Mouse (Mus musculus): Measurements from ENCODE around the gene Col25a1. TPM values are rescaled to one million over a fixed set of nuclear protein-coding genes. Genes with fewer than 3 reads are reported as not detected.

Col25a1 gene
- total RNA-seq, 2 experiments from 2014 or later = 44.9 to 47.0 TPM

GRCm38 (mm10) chr3:130401560-130401852 is 270.2 kb downstream of the Col25a1 start:
- no peak for TF ChIP-seq CTCF (IDR thresholded peaks at IDR 0.05)
- intact Hi-C loops (cut with DNase I) = loop anchor here (2.0 to 5.0 kb wide), 3 partner anchors 31 to 214 kb away; no protein-coding TSS in a partner anchor

GRCm38 (mm10) chr3:130404525-130405409 is 273.5 kb downstream of the Col25a1 start:
- no peak for DNase-seq (ENCODE audit: extremely low spot score in 1 of 2, low spot score in 2 of 2)
- Histone ChIP-seq H3K27ac (no peak overlapping the region), H3K4me3 (no peak overlapping the region)
- intact Hi-C loops (cut with DNase I) = loop anchor here (5.0 kb wide), 2 partner anchors 168 to 217 kb away; no protein-coding TSS in a partner anchor
- TF ChIP-seq CTCF (IDR thresholded peaks at IDR 0.05) = no peak

More at GRCm38 (mm10) chr3:130401560-130401852, 270.2 kb downstream of the Col25a1 start:
- DNase-seq (ENCODE audit: extremely low spot score in 1 of 2, low spot score in 2 of 2) = no peak
- no peak overlapping the region for H3K4me3 ChIP-seq
- peak overlapping the region; percentile 37; the same call in 1 of the 2 replicates for H3K27ac ChIP-seq

GRCm38 (mm10) chr3:130407201-130407600 is 275.9 kb downstream of the Col25a1 start:
- no peak overlapping the region for H3K27ac ChIP-seq
- intact Hi-C loops (cut with DNase I) = no loop called here
- H3K4me3 ChIP-seq = no peak overlapping the region
- TF ChIP-seq CTCF (IDR thresholded peaks at IDR 0.05) = no peak
- no peak for DNase-seq (ENCODE audit: extremely low spot score in 1 of 2, low spot score in 2 of 2)

GRCm38 (mm10) chr3:130413239-130413638 is 281.9 kb downstream of the Col25a1 start:
- intact Hi-C loops (cut with DNase I) = no loop called here
- TF ChIP-seq CTCF (IDR thresholded peaks at IDR 0.05) = no peak

GRCm38 (mm10) chr3:130418951-130419350 is 287.6 kb downstream of the Col25a1 start:
- intact Hi-C loops (cut with DNase I) = no loop called here

More at GRCm38 (mm10) chr3:130413239-130413638, 281.9 kb downstream of the Col25a1 start:
- DNase-seq (ENCODE audit: extremely low spot score in 1 of 2, low spot score in 2 of 2) = no peak
- Histone ChIP-seq H3K4me3 (no peak overlapping the region), H3K27ac (no peak overlapping the region)

GRCm38 (mm10) chr3:130428796-130429195 is 297.5 kb downstream of the Col25a1 start:
- DNase-seq (ENCODE audit: extremely low spot score in 1 of 2, low spot score in 2 of 2) = no peak
- TF ChIP-seq CTCF (IDR thresholded peaks at IDR 0.05) = no peak
- intact Hi-C loops (cut with DNase I) = no loop called here
- H3K4me3 ChIP-seq = no peak overlapping the region
- H3K27ac ChIP-seq = no peak overlapping the region

More at GRCm38 (mm10) chr3:130418951-130419350, 287.6 kb downstream of the Col25a1 start:
- no peak for DNase-seq (ENCODE audit: extremely low spot score in 1 of 2, low spot score in 2 of 2)
- Histone ChIP-seq H3K27ac (no peak overlapping the region), H3K4me3 (no peak overlapping the region)
- TF ChIP-seq CTCF (IDR thresholded peaks at IDR 0.05) = no peak

- DNase-seq (ENCODE audit: extremely low spot score in 1 of 2, low spot score in 2 of 2) = no peak
- intact Hi-C loops (cut with DNase I) = no loop called here
- Histone ChIP-seq H3K4me3 (no peak overlapping the region), H3K27ac (no peak overlapping the region)
- no peak for TF ChIP-seq CTCF (IDR thresholded peaks at IDR 0.05)
Observed at GRCm38 (mm10) chr3:130430052-130430451, 298.8 kb downstream of the Col25a1 start.

- H3K27ac ChIP-seq = no peak overlapping the region
- H3K4me3 ChIP-seq = no peak overlapping the region
- no peak for DNase-seq (ENCODE audit: extremely low spot score in 1 of 2, low spot score in 2 of 2)
- intact Hi-C loops (cut with DNase I) = loop anchor here (2.0 kb wide), 1 partner anchor 32 kb away; no protein-coding TSS in a partner anchor
- TF ChIP-seq CTCF (IDR thresholded peaks at IDR 0.05) = no peak
Observed at GRCm38 (mm10) chr3:130432818-130433217, 301.5 kb downstream of the Col25a1 start.

GRCm38 (mm10) chr3:130436956-130437355 is 305.7 kb downstream of the Col25a1 start:
- Histone ChIP-seq H3K27ac (no peak overlapping the region), H3K4me3 (no peak overlapping the region)
- intact Hi-C loops (cut with DNase I) = no loop called here
- TF ChIP-seq CTCF (IDR thresholded peaks at IDR 0.05) = no peak
- no peak for DNase-seq (ENCODE audit: extremely low spot score in 1 of 2, low spot score in 2 of 2)

- H3K4me3 ChIP-seq = no peak overlapping the region
- no peak overlapping the region for H3K27ac ChIP-seq
- TF ChIP-seq CTCF (IDR thresholded peaks at IDR 0.05) = no peak
- no peak for DNase-seq (ENCODE audit: extremely low spot score in 1 of 2, low spot score in 2 of 2)
- intact Hi-C loops (cut with DNase I) = no loop called here
Observed at GRCm38 (mm10) chr3:130439767-130440166, 308.5 kb downstream of the Col25a1 start.

- DNase-seq (ENCODE audit: extremely low spot score in 1 of 2, low spot score in 2 of 2) = no peak
- TF ChIP-seq CTCF (IDR thresholded peaks at IDR 0.05) = no peak
Observed at GRCm38 (mm10) chr3:130440689-130441088, 309.4 kb downstream of the Col25a1 start.

GRCm38 (mm10) chr3:130443842-130444627 is 312.7 kb downstream of the Col25a1 start:
- H3K4me3 ChIP-seq = no peak overlapping the region
- DNase-seq (ENCODE audit: extremely low spot score in 1 of 2, low spot score in 2 of 2) = no peak
- no peak overlapping the region for H3K27ac ChIP-seq
- intact Hi-C loops (cut with DNase I) = no loop called here
- no peak for TF ChIP-seq CTCF (IDR thresholded peaks at IDR 0.05)

More at GRCm38 (mm10) chr3:130440689-130441088, 309.4 kb downstream of the Col25a1 start:
- H3K27ac ChIP-seq = no peak overlapping the region
- no peak overlapping the region for H3K4me3 ChIP-seq
- intact Hi-C loops (cut with DNase I) = no loop called here
